9 mouse cellular contexts compared by ENCODE assay signal in genomic region chr4:137367275-137368088, GRCm38 (mm10). TPM values are rescaled to one million over a fixed set of nuclear protein-coding genes. Genes with fewer than 3 reads are reported as not detected.
A peak's percentile ranks its signal among the peaks of the same experiment; 100 is the strongest.
DNase-seq lines count a peak whose midpoint lies in the region; ATAC-seq and TF ChIP-seq lines count a peak whose summit lies in the region.
"Had no signal": no experiment of that assay in that cellular context is flagged by ENCODE, and none has a peak within 500 bp of the region (broad histone marks: within the 10 kb centered on the region; RNA-seq: fewer than 3 reads in every experiment).

No protein-coding gene starts in this region.

- peak overlapping the region; percentile 89 for H3K27ac ChIP-seq in thymus, adult 2 months (ENCODE audit: control insufficient read depth, insufficient read depth, low read length)
- H3K27ac ChIP-seq in embryonic facial prominence, embryonic 15.5 days (replicated peaks), result peak overlapping the region; percentile 73

- no peak overlapping the region for H3K9ac ChIP-seq in embryonic facial prominence, embryonic 15.5 days

- DNase-seq in thymus, adult 2 months, result peak; percentile 49
- DNase-seq in thymus, postnatal 4 days, result no peak
- peak; percentile 57 for DNase-seq in kidney, adult 9 months
- DNase-seq in lung, postnatal 25 days (ENCODE audit: low spot score), result peak; percentile 89
- DNase-seq in testis, postnatal 10 days (ENCODE audit: low spot score), result no peak
- no peak for DNase-seq in neural tube, embryonic 10.5 days (ENCODE audit: extremely low spot score, low spot score)
- DNase-seq in embryo, embryonic 9.5 days (ENCODE audit: extremely low spot score), result no peak

- peaks cover 31% of the 10 kb centered on the region for H3K4me1 ChIP-seq in thymus, adult 2 months (replicated peaks; ENCODE audit: control insufficient read depth, insufficient read depth, low read length)
- H3K4me1 ChIP-seq in embryonic facial prominence, embryonic 15.5 days, result peaks cover 27% of the 10 kb centered on the region

- peak overlapping the region; percentile 11; the same call in 1 of the 2 replicates for H3K4me2 ChIP-seq in embryonic facial prominence, embryonic 15.5 days (replicated peaks)

- TF ChIP-seq POLR2A in thymus, adult 2 months (IDR thresholded peaks at IDR 0.05; ENCODE audit: control insufficient read depth, extremely low read depth, insufficient read depth, low read length, poor library complexity), result no peak

- H3K36me3 ChIP-seq in thymus, adult 2 months (ENCODE audit: control insufficient read depth, insufficient read depth, low read length), result no peaks in the 10 kb centered on the region
- no peaks in the 10 kb centered on the region for H3K36me3 ChIP-seq in embryonic facial prominence, embryonic 15.5 days

- H3K9me3 ChIP-seq in embryonic facial prominence, embryonic 15.5 days (replicated peaks), result no peaks in the 10 kb centered on the region

- ATAC-seq in embryonic facial prominence, embryonic 15.5 days (ENCODE audit: insufficient number of reproducible peaks, low FRiP score, low TSS enrichment, low read depth), result no peak

- TF ChIP-seq CTCF in thymus, adult 2 months (IDR thresholded peaks at IDR 0.05; ENCODE audit: borderline replicate concordance, control insufficient read depth, extremely low read depth, insufficient read depth, low read length, poor library complexity), result no peak

- 4% methylated on average over 5 of the region's 5 CpGs for WGBS in thymus, adult 2 months
- 32% methylated on average over 5 of the region's 5 CpGs for WGBS in embryonic facial prominence, embryonic 15.5 days

- H3K4me3 ChIP-seq in thymus, adult 2 months (ENCODE audit: control insufficient read depth, insufficient read depth, low read length), result no peak overlapping the region
- H3K4me3 ChIP-seq in embryonic facial prominence, embryonic 15.5 days (replicated peaks), result no peak overlapping the region

- H3K27me3 ChIP-seq in thymus, adult 2 months (ENCODE audit: control insufficient read depth, insufficient read depth, low read length), result no peaks in the 10 kb centered on the region
- no peaks in the 10 kb centered on the region for H3K27me3 ChIP-seq in embryonic facial prominence, embryonic 15.5 days

RNA-seq across cellular contexts. Expression of gene Cdc42, which starts 10.0 kb away (rescaled TPM):
- 80.3 and 94.4 TPM in 2 replicates for polyA plus RNA-seq in thymus, adult 2 months (2012; rRNA removed)
- 672 and 685 TPM in 2 replicates for polyA plus RNA-seq in embryonic facial prominence, embryonic 15.5 days (2015; fragmentation: Nextera tagmentation; extraction: Ambion mirVana)

RNA-seq across cellular contexts. Expression of gene Cela3a, which starts 42.1 kb away (rescaled TPM):
- not detected in 2 replicates for polyA plus RNA-seq in thymus, adult 2 months (2012; rRNA removed)
- polyA plus RNA-seq in embryonic facial prominence, embryonic 15.5 days (2015; fragmentation: Nextera tagmentation; extraction: Ambion mirVana), result not detected in 2 replicates
- polyA plus RNA-seq: testis, adult 2 months had no signal

Comparison
In these comparisons a context has a peak if more than half of its experiments do, and no peak if none do; other contexts are left out.
1. DNase-seq: peak in thymus, adult 2 months (single experiment), kidney, adult 9 months (single experiment) and lung, postnatal 25 days (single experiment); none in thymus, postnatal 4 days (single experiment), testis, postnatal 10 days (single experiment), neural tube, embryonic 10.5 days (single experiment) and embryo, embryonic 9.5 days (single experiment).